Mouse (Mus musculus) lung, adult 18-20 months (tissue): ENCODE measurements around the gene Plvap.

Experiments used
- DNase-seq, 2 experiments: peaks; one replicate each; pipeline ENCODE4 v3.0.0; 2022; ENCODE audit warnings: mixed read lengths in 2 of 2

The Plvap gene

GRCm38 (mm10) chr8:71485142-71486135 is 26.1 kb downstream of the Plvap start, which contains the start of gene Ano8:
Ano8 (minus strand) TSS chr8:71485963.
- peak; percentile 86 to 89 for DNase-seq

GRCm38 (mm10) chr8:71484736-71485135 is 26.8 kb downstream of the Plvap start:
- DNase-seq: no peak

- no peak for DNase-seq
These were observed 27.6 kb downstream of the Plvap start for GRCm38 (mm10) chr8:71483932-71484331.

DNA sequence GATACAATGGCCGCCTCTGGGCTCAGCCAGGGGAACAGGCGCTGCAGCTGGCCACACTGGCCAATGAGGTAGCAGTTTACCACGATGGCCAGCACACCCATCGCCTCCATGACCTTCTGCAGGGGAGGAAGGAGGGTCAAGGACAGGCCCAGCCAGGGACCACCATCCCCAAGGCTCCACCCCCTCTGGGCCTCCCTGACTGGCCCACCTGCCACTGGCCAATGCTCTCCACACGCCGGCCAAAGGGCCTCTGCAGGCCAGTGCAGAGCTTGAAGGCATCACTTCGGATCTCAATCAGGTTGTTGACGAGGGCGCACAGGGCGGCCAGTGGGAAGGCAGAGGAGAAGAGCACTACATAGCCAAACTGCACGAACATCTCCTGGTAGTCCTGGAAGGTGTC is 32.6 kb downstream of the Plvap start:
- no peak for DNase-seq

DNA sequence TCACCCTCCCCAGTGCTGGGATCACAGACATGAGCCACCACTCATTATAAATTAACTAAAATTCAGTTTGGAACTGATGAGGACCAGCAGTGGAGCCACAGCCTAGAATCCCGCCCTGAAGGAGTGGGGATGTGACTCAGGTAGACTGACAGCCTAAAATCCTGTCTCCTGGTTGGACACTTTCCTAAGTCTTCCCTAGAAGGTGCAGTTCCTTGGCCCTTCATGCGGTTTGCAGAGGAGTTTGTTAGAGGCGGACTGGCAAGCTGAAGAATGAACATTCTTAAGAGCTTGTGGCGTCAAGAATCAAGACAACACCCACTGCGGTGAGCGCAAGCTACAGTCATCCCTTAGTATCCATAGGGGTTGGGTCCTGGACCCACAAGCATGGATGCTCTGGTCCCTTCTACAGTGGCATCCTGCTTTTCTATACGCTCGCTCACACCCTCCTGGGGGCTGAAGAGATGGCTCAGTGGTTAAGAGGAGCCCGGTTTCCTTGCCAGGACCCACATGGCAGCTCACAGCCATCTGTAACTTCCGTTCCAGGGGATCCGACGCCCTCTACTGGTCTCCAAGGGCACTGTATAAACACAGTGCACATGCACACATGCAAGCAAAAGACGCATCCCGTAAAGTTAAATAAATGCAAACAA is 34.2 kb downstream of the Plvap start:
- no peak for DNase-seq

GRCm38 (mm10) chr8:71476099-71476940 is 35.2 kb downstream of the Plvap start:
- DNase-seq: peak; percentile 77 to 79

GRCm38 (mm10) chr8:71475702-71476075 is 35.9 kb downstream of the Plvap start:
- no peak for DNase-seq

- no peak for DNase-seq
These were observed 36.5 kb downstream of the Plvap start for GRCm38 (mm10) chr8:71474785-71475701.

DNA sequence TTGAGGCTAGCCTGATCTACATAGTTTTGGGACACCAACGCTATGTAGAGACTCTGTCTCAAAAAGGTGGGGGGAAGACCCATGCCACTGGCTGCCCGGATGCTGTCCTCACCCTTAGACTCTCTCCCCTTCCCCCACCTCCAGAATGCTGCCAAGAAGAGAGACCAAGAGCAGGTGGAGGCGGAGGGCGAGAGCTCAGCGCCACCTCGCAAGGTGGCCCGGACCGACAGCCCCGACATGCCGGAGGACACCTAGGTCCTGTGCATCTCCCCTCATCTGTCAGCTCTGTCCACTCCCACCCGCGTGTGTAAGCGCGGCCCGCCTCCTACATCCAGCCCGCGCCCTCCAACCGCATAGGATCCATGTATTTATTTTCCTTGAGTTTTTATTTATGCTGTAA is 37.2 kb downstream of the Plvap start:
- no peak for DNase-seq

- no peak for DNase-seq
These were observed 38.8 kb downstream of the Plvap start for GRCm38 (mm10) chr8:71472601-71473386.

DNA sequence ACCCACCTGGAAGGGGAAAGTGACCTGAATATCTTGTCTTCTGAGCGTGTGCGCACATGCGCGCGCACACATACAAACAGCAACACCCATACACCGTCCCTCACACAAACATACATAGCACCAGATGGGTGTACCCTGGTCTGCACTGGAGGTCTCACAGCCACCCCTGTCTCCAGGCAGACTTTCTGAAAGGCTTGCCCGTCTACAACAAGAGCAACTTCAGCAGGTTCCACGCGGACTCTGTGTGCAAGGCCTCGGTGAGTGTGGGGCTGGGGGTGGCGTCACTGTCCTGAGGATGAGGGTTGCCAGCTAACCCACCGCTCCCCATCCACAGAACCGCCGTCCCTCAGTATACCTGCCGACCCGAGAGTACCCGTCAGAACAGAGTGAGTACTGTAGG is 39.7 kb downstream of the Plvap start:
- DNase-seq: no peak

- DNase-seq: no peak
These were observed 40.7 kb downstream of the Plvap start for GRCm38 (mm10) chr8:71470913-71471255.

DNA sequence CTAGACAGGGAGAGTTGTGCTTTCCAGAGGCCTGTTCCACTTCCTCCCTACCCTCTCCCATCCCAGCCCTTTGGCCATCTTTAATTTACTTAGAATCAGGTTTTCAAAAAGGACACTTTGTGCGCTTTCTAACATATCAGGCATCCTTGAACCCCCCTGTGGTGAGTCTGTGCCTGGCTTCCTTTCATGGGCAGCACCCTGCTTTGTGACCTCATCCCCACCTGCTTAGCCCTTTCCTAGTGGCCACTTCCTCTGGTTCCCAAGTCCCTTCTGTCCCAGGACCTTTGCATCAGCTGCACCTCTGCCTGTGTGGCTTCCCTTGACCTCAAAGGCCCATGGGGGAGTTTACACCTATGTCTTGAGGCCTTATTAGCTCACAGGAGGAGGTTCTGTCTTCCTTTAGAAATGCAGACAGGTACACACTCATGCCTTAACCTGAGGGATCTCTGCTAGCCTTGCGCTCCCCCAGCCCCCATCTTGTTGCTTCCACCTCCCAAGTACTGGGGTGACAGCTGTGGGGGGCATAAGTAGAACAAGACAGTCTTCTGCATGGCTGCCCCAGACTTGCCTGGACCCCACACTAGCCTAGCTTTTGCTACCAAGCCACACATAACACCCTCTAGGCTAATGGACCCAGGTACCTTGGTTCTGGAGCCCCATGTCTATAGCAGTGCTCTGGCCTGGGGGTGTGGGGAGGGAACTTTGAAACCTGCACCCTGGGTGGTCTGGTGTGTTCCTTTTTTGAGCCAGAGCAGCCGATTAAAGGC is 41.2 kb downstream of the Plvap start:
- DNase-seq: no peak

DNA sequence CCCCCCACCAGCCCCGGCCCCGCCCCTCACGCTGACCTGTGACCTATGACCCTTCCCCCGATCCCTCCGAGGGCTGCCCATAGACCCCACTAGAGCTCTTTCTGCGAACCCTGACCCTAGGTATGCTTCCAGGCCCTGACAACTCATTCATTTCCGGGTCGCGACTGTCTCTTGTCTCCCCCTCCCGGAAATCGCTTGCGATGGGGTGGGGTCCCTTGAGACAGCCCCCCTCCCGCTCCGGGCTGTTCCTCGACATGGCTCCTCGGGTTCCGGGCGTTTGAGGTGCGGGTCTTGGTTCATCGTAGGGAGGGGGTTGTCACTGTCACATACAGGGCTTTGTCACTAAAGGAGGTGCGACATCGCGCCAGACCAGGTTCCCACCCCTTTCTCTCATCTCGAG is 42.1 kb downstream of the Plvap start:
- DNase-seq: peak; percentile 56 to 65

DNA sequence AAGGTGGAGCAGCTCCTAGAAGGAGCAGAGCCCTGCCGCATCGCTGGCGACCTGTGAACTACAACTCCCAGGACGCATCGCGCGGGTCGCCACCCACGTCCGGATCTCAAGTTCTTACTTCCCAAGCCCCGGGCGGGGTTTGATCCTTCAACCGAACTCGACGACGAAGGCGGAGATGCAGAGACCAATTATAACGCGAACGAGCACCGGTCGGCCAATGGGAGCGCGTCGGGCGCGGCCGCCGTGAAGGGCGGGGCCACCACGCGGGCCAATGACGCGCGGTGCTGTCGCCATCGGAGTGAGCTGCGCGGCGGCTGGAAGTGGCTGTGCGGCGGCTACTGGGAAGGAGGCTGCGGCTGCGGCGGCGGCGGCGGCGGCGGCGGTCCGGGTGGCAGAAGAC is 42.6 kb downstream of the Plvap start, which contains the start of gene Dda1:
TSS of gene Dda1 (plus strand) at position 284 of the 400 bp plus-strand sequence.
- peak; percentile 99 for DNase-seq

DNA sequence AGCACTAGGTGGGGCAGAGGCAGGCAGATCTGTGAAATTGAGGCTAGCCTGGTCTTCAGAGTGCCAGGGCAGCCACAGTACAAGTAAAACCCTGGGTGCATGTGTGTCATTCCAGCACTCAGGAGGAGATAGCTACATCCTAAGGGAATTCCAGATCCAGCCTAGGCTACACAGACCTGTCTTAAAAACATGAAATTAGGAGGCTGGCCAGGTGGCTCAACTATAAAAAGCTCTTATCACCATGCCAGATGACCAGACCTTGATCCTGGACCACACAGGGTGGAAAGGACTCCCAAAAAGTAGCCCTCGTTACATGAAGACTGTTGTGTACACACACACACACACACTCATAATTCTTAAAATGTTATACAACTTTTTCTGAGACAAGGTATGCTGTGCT is 43.6 kb downstream of the Plvap start:
- DNase-seq: no peak

DNA sequence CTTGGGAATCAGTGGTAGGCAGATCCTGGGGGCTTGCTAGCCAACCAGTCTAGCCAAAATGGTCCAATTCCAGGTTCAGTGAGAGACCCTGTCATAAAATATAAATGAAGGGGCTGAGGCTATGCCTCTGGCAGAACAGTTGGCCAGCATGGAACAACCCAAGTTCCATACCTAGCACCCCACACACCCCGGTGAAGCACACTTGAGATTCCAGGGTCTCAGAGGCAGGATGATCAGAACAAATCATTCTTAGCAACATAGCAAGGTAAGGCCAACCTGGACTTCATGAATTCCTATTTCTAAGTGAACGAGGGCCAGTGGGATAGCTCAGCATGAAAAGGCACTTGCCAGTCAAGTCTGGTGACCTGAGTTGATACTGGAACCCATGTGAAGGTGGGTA is 44.4 kb downstream of the Plvap start:
- DNase-seq: no peak

GRCm38 (mm10) chr8:71466198-71466597 is 45.4 kb downstream of the Plvap start:
- DNase-seq: no peak

GRCm38 (mm10) chr8:71465733-71466132 is 45.8 kb downstream of the Plvap start:
- DNase-seq: no peak
